Mouse (Mus musculus): ENCODE measurements around the gene Cnih2. TPM values are rescaled to one million over a fixed set of nuclear protein-coding genes. Genes with fewer than 3 reads are reported as not detected.

Gene Cnih2
- 48.9 and 54.0 TPM in 2 replicates for polyA plus RNA-seq (2014; fragmentation: Nextera tagmentation; extraction: Ambion mirVana)

DNA sequence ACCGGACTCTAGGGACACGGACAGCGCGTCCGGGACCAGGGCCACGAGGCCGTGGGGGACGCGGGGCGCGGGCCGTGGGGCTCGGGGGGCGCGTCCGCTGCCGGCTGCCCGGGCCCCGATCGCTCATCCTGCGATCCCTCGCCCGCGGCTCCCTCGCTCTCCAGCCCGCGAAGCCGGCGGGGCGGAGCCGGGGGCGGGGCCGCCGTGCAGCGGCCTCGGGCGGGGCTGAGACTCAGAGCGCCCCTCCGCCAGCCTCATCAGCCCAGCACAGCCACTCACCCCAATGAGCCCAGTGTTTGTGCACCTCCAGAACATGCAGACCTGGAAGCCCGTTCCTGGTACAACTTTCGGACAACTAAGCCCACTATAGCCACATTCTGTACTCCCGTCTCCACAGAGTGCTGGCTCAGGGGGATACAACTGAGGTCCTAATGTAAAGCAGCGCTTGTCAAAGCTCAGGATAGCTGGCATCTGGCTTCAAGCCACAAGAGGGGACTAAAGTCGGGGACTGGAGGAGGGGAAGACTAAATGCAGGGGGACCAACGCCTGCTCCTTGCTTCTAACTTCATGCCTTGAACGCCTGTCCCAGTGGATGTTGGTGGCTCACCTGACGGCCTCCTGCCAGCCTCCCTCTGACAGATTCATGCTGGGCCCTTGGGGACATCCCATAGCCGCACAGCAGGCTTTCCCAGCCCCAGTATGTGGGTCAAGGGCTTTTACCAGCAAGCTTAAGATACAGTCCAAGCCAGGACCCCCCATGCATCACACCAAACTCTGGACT, at the start of gene Cnih2:
Cnih2 (minus strand) TSS at position 159 of the 781 bp plus-strand sequence.
- Histone ChIP-seq H3K36me3 (replicated peaks; ENCODE audit: control insufficient read depth, insufficient read depth, low read depth, low read length) (peaks cover 9% of the 10 kb centered on the region), H3K4me3 (ENCODE audit: low read depth, low read length) (peak within 1 kb of the TSS; percentile 69), H3K9ac (replicated peaks; ENCODE audit: low read length) (peak within 1 kb of the TSS; percentile 87), H3K9me3 (replicated peaks; ENCODE audit: control insufficient read depth, low read length) (no peaks in the 10 kb centered on the region), H3K27me3 (ENCODE audit: control insufficient read depth, insufficient read depth, low read length) (no peaks in the 10 kb centered on the region), H3K27ac (replicated peaks; ENCODE audit: low read depth, low read length) (no peak within 1 kb of the TSS; the same call in 1 of the 2 replicates), H3K4me1 (ENCODE audit: control insufficient read depth, insufficient read depth, low read length) (peaks cover 13% of the 10 kb centered on the region), H3K4me2 (ENCODE audit: low read depth, low read length) (peak within 1 kb of the TSS; percentile 99)
- peak; percentile 88 for DNase-seq (ENCODE audit: low spot score)
- WGBS, result 5% methylated on average over 23 of the region's 48 CpGs
- ATAC-seq (replicated peaks; ENCODE audit: insufficient number of reproducible peaks, low FRiP score, low TSS enrichment, low read depth), result peak; percentile 37; the same call in 1 of the 2 replicates

DNA sequence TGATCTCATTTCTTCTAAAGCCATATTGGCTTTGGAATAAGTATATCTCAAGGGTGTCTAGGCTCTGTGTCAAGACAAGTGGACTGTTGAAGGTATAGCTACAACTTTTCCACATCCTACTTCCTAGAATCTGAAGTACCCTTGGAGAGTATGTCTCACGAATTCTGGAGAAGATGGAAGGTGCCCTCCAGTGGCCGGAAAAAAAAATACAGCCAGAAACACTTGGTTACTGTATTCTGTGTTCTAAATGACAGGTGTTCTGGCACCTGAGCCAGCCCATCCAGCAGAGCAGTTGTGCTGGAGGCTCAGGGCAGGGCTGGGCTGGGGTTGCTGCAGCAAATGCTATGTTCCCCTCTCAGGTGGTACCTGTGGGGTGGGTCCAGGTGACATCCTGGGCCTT, 41.3 kb upstream of the Cnih2 start:
- no peaks in the 10 kb centered on the region for H3K27me3 ChIP-seq (ENCODE audit: control insufficient read depth, insufficient read depth, low read length)
- no peaks in the 10 kb centered on the region for H3K36me3 ChIP-seq (replicated peaks; ENCODE audit: control insufficient read depth, insufficient read depth, low read depth, low read length)
- H3K4me3 ChIP-seq (ENCODE audit: low read depth, low read length), result no peak overlapping the region
- WGBS, result 0% methylated on average over 2 of the region's 2 CpGs
- no peaks in the 10 kb centered on the region for H3K9me3 ChIP-seq (replicated peaks; ENCODE audit: control insufficient read depth, low read length)
- H3K9ac ChIP-seq (replicated peaks; ENCODE audit: low read length), result no peak overlapping the region
- peak; percentile 77 for DNase-seq (ENCODE audit: low spot score)
- H3K27ac ChIP-seq (replicated peaks; ENCODE audit: low read depth, low read length), result no peak overlapping the region
- H3K4me2 ChIP-seq (ENCODE audit: low read depth, low read length), result no peak overlapping the region
- 0 out of 2 replicates have a peak, but pooled peaks have one; percentile 29 for ATAC-seq (replicated peaks; ENCODE audit: insufficient number of reproducible peaks, low FRiP score, low TSS enrichment, low read depth)
- H3K4me1 ChIP-seq (ENCODE audit: control insufficient read depth, insufficient read depth, low read length), result no peaks in the 10 kb centered on the region

DNA sequence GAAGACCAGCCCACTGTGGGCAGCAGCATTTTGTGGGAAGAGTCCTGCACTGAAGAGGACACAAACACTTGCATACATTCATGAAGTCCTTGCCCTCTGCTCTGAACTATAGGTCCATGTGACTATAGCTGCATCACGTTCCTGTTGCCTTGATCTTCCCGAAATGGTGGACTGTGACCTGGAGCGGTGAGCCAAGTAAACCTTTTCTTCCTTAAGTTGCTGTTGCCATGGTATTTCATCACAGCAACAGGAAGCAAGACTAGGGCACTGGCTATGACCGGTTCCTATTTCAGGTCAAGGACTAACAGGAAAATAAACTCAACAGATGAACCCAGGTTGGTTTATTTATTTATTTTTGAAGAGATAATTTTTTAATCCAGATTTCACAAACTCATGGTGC, 32.9 kb upstream of the Cnih2 start:
- Histone ChIP-seq H3K36me3 (replicated peaks; ENCODE audit: control insufficient read depth, insufficient read depth, low read depth, low read length) (no peaks in the 10 kb centered on the region), H3K4me2 (ENCODE audit: low read depth, low read length) (no peak overlapping the region), H3K27me3 (ENCODE audit: control insufficient read depth, insufficient read depth, low read length) (no peaks in the 10 kb centered on the region), H3K4me1 (ENCODE audit: control insufficient read depth, insufficient read depth, low read length) (no peaks in the 10 kb centered on the region), H3K27ac (replicated peaks; ENCODE audit: low read depth, low read length) (no peak overlapping the region), H3K9me3 (replicated peaks; ENCODE audit: control insufficient read depth, low read length) (no peaks in the 10 kb centered on the region), H3K9ac (replicated peaks; ENCODE audit: low read length) (no peak overlapping the region), H3K4me3 (ENCODE audit: low read depth, low read length) (no peak overlapping the region)
- WGBS, result 71% methylated on average over 4 of the region's 4 CpGs
- ATAC-seq (replicated peaks; ENCODE audit: insufficient number of reproducible peaks, low FRiP score, low TSS enrichment, low read depth) (no peak), DNase-seq (ENCODE audit: low spot score) (no peak)

DNA sequence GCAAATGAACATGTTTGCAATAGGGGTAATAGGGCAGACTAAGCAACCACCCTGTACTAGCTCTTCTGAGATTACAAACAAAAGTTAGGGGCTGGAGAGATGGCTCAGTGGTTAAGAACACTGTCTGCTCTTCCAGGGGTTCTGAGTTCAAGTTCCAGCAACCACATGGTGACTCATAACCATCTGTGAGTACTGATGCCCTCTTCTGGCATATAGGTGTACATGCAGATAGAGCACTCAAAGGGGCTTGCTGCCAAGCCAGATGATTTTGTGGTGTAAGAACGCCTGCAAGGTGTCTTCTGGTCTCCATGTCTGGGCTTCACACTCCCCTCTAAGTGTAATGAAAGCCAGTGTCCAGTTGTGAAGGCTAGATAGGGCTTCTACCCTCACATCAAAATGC, 31.4 kb upstream of the Cnih2 start:
- H3K4me2 ChIP-seq (ENCODE audit: low read depth, low read length), result no peak overlapping the region
- 52% methylated on average over 1 of the region's 1 CpGs for WGBS
- H3K27me3 ChIP-seq (ENCODE audit: control insufficient read depth, insufficient read depth, low read length), result no peaks in the 10 kb centered on the region
- no peaks in the 10 kb centered on the region for H3K4me1 ChIP-seq (ENCODE audit: control insufficient read depth, insufficient read depth, low read length)
- no peaks in the 10 kb centered on the region for H3K9me3 ChIP-seq (replicated peaks; ENCODE audit: control insufficient read depth, low read length)
- ATAC-seq (replicated peaks; ENCODE audit: insufficient number of reproducible peaks, low FRiP score, low TSS enrichment, low read depth) (no peak), DNase-seq (ENCODE audit: low spot score) (no peak)
- H3K9ac ChIP-seq (replicated peaks; ENCODE audit: low read length), result no peak overlapping the region
- H3K27ac ChIP-seq (replicated peaks; ENCODE audit: low read depth, low read length), result no peak overlapping the region
- H3K4me3 ChIP-seq (ENCODE audit: low read depth, low read length), result no peak overlapping the region
- H3K36me3 ChIP-seq (replicated peaks; ENCODE audit: control insufficient read depth, insufficient read depth, low read depth, low read length), result no peaks in the 10 kb centered on the region

- ATAC-seq (replicated peaks; ENCODE audit: insufficient number of reproducible peaks, low FRiP score, low TSS enrichment, low read depth) (no peak), DNase-seq (ENCODE audit: low spot score) (no peak)
- H3K9me3 ChIP-seq (replicated peaks; ENCODE audit: control insufficient read depth, low read length), result no peaks in the 10 kb centered on the region
- no peaks in the 10 kb centered on the region for H3K36me3 ChIP-seq (replicated peaks; ENCODE audit: control insufficient read depth, insufficient read depth, low read depth, low read length)
- H3K9ac ChIP-seq (replicated peaks; ENCODE audit: low read length), result no peak overlapping the region
- no peak overlapping the region for H3K4me3 ChIP-seq (ENCODE audit: low read depth, low read length)
- no peaks in the 10 kb centered on the region; the same call in 1 of the 2 replicates for H3K27me3 ChIP-seq (ENCODE audit: control insufficient read depth, insufficient read depth, low read length)
- H3K27ac ChIP-seq (replicated peaks; ENCODE audit: low read depth, low read length), result no peak overlapping the region
- no peaks in the 10 kb centered on the region for H3K4me1 ChIP-seq (ENCODE audit: control insufficient read depth, insufficient read depth, low read length)
- 70% methylated on average over 7 of the region's 7 CpGs for WGBS
- no peak overlapping the region for H3K4me2 ChIP-seq (ENCODE audit: low read depth, low read length)
Measured at GRCm38 (mm10) chr19:5124055-5124614, 25.8 kb upstream of the Cnih2 start.

- 77% methylated on average over 3 of the region's 3 CpGs for WGBS
Measured at GRCm38 (mm10) chr19:5123241-5123640, 24.9 kb upstream of the Cnih2 start.

DNA sequence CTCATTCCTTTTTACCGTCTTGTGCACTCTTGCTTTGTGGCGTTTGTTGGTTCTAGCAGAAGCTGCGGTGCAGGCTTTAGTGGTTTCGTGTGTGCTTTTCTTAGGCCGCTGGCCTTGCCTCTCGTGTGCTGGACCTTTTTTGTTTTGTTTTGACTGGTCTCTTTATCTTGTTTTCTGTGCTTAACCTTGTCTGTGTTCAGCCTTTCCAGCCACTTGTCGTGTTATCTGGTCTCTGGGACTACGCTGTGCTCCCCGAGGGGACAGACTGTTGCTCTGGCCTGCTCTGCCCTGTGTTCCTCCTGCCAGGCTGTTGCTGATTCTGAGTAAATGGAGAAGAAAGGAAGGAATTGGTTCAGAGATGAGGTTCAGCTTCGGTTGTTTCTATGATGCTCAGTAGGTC, 24.2 kb upstream of the Cnih2 start:
- Histone ChIP-seq H3K27ac (replicated peaks; ENCODE audit: low read depth, low read length) (no peak overlapping the region), H3K9me3 (replicated peaks; ENCODE audit: control insufficient read depth, low read length) (no peaks in the 10 kb centered on the region), H3K27me3 (ENCODE audit: control insufficient read depth, insufficient read depth, low read length) (no peaks in the 10 kb centered on the region; the same call in 1 of the 2 replicates), H3K9ac (replicated peaks; ENCODE audit: low read length) (no peak overlapping the region), H3K36me3 (replicated peaks; ENCODE audit: control insufficient read depth, insufficient read depth, low read depth, low read length) (no peaks in the 10 kb centered on the region), H3K4me2 (ENCODE audit: low read depth, low read length) (no peak overlapping the region), H3K4me3 (ENCODE audit: low read depth, low read length) (no peak overlapping the region), H3K4me1 (ENCODE audit: control insufficient read depth, insufficient read depth, low read length) (no peaks in the 10 kb centered on the region)
- 76% methylated on average over 10 of the region's 10 CpGs for WGBS
- ATAC-seq (replicated peaks; ENCODE audit: insufficient number of reproducible peaks, low FRiP score, low TSS enrichment, low read depth) (no peak), DNase-seq (ENCODE audit: low spot score) (no peak)

More at GRCm38 (mm10) chr19:5123241-5123640, 24.9 kb upstream of the Cnih2 start:
- H3K9ac ChIP-seq (replicated peaks; ENCODE audit: low read length), result no peak overlapping the region
- H3K36me3 ChIP-seq (replicated peaks; ENCODE audit: control insufficient read depth, insufficient read depth, low read depth, low read length), result no peaks in the 10 kb centered on the region
- no peaks in the 10 kb centered on the region; the same call in 1 of the 2 replicates for H3K27me3 ChIP-seq (ENCODE audit: control insufficient read depth, insufficient read depth, low read length)
- DNase-seq (ENCODE audit: low spot score), result no peak
- no peaks in the 10 kb centered on the region for H3K4me1 ChIP-seq (ENCODE audit: control insufficient read depth, insufficient read depth, low read length)
- H3K4me3 ChIP-seq (ENCODE audit: low read depth, low read length), result no peak overlapping the region
- ATAC-seq (replicated peaks; ENCODE audit: insufficient number of reproducible peaks, low FRiP score, low TSS enrichment, low read depth), result no peak
- H3K9me3 ChIP-seq (replicated peaks; ENCODE audit: control insufficient read depth, low read length), result no peaks in the 10 kb centered on the region
- H3K27ac ChIP-seq (replicated peaks; ENCODE audit: low read depth, low read length), result no peak overlapping the region
- no peak overlapping the region for H3K4me2 ChIP-seq (ENCODE audit: low read depth, low read length)

DNA sequence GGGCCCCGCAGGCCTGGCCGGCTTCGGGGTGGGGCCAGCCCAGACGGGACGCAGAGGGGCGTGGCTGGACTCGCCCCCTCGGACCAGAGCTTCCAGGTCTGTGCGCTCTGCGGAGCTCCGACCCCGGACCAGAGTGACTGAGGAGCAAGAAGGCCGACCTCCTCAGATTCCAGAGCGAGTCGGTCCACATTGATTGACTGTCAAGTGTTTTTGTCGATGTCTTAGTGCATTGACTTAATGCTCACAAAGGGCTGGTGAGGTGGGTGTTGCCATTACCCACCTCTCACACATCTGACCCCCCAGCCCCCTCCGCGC, 20.0 kb upstream of the Cnih2 start, which contains the start of gene Klc2:
Klc2 (minus strand) TSS at position 177 of the 315 bp plus-strand sequence.
- ATAC-seq (replicated peaks; ENCODE audit: insufficient number of reproducible peaks, low FRiP score, low TSS enrichment, low read depth), result peak; percentile 88
- Histone ChIP-seq H3K9me3 (replicated peaks; ENCODE audit: control insufficient read depth, low read length) (no peaks in the 10 kb centered on the region), H3K27ac (replicated peaks; ENCODE audit: low read depth, low read length) (peak within 1 kb of the TSS; percentile 72), H3K4me1 (ENCODE audit: control insufficient read depth, insufficient read depth, low read length) (no peaks in the 10 kb centered on the region), H3K4me2 (ENCODE audit: low read depth, low read length) (peak within 1 kb of the TSS; percentile 89), H3K9ac (replicated peaks; ENCODE audit: low read length) (peak within 1 kb of the TSS; percentile 80), H3K4me3 (ENCODE audit: low read depth, low read length) (peak within 1 kb of the TSS; percentile 74), H3K36me3 (replicated peaks; ENCODE audit: control insufficient read depth, insufficient read depth, low read depth, low read length) (peaks cover 2% of the 10 kb centered on the region; the same call in 1 of the 2 replicates), H3K27me3 (ENCODE audit: control insufficient read depth, insufficient read depth, low read length) (no peaks in the 10 kb centered on the region)
- WGBS, result under 1% methylated on average over 18 of the region's 18 CpGs
- DNase-seq (ENCODE audit: low spot score), result no peak

Measured in embryonic facial prominence, embryonic 11.5 days (tissue).